Mouse (Mus musculus) testis, postnatal 14 days (tissue): ENCODE results near the gene Vmn2r70.

Experiments
- DNase-seq: peaks from one replicate; pipeline ENCODE4 v3.0.0; 2021; ENCODE audit warnings: low spot score

Gene Vmn2r70

DNA sequence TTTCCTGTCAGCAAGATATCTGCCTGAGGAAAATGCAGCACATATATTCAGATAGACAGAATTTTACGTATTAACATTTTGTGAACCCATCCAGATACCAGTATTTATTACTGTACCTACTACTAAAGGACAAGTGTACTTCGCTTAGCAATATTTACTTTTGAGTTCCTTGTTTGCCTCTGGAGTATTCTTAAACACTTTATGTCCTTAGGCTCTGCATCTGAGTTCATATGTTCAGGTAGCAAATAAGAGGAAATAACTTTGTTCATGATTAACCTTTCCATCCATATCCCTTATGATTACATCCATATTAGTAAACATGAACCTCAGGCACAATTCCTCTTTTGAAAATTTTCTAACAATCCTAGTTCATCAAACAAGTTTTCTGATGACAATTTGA is at the start of gene Vmn2r70:
Gene Vmn2r70 (minus strand): TSS at position 101 of the 400 bp plus-strand sequence.
- DNase-seq = no peak

DNA sequence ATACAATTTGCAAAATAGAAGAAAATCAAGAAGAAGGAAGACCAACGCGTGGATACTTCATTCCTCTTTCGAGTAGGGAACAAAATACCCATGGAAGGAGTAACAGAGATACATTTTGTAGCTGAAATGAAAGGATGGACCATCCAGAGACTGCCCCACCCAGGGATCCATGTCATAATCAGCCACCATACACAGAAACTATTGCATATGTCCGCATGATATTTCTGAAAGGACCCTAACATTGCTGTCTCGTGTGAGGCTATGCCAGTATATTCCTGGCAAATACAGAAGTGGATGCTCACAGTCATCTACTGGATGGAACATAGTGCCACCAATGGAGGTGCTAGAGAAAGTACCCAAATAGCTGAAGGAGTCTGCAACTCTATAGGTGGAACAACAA is 6.2 kb downstream of the Vmn2r70 start, which contains the start of gene Vmn2r71:
Gene Vmn2r71 (plus strand): TSS at position 301 of the 400 bp plus-strand sequence.
- no peak for DNase-seq

DNA sequence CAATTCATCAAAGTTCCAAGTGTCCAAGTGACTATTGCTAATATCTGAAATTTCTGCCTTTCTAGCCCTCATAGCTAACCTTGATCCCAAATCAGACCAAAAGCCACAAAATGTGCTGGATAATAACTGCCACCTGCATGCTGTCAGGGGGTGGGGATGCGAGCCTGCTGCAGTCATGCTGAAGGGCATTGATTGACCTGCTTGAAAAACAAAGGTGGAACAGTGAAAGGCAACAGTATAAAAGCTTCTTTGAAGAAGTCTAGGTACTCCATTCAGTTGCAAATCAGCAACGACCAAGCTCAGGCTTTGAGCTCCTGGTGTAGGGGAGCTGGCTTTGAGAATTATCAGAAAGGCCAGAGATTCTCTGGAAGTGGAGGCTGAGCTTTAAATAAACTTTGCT is 25.9 kb downstream of the Vmn2r70 start:
- no peak for DNase-seq

DNA sequence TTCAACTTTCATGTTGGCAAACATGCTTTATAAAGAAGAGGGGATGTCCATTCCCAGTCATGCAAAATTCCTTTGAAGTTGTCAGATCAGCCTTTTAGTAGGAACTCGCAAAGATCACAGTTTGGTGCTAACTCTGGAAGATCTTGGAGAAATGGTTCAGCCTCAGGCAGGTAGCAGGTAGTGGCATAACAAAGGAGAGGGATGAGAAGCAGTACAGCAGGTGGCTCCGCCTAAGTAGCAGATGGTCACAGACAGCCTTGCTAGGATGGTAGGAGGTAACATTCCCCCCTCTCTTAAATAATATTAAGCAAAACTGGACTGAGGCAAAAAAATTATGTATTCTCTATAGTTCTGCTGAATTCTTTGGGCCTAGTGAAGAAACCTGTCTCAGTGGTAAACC is 26.9 kb downstream of the Vmn2r70 start:
- DNase-seq = no peak
